Mouse (Mus musculus) left cerebral cortex, adult 11 months (tissue): ENCODE data around the gene Itprid2.
"Not testable (repeated sequence)": the region's sequence is repeated elsewhere in the genome, so short reads cannot be mapped to it uniquely, and the experiment has no call there.

Experiments
- DNase-seq: peaks from one replicate; pipeline ENCODE4 v3.0.0; 2022; ENCODE audit warnings: low spot score

Itprid2 gene

GRCm38 (mm10) chr2:79634528-79635400, at the start of gene Itprid2:
Gene Itprid2 (plus strand): TSS chr2:79635352.
- DNase-seq = peak; percentile 91

DNA sequence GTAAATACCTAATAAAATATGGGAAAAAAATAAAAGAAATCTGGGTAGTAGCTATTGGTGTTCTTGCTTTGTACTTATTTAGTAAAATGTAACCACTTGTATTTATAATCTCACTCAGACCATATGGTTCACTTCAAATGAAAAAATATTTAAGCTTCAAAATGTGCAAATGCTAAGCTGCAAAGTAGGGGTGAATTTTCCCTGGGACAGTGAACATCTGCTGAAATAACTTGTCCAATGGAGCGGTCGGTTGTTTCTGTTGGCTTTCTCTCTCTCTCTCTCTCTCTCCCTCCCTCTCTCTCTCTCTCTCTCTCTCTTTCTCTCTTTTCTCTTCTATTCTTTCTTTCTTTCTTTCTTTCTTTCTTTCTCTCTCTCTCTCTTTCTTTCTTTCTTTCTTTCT, 39.0 kb upstream of the Itprid2 start:
- DNase-seq = no peak

- no peak for DNase-seq
Observed at GRCm38 (mm10) chr2:79597090-79597489, 38.1 kb upstream of the Itprid2 start.

DNA sequence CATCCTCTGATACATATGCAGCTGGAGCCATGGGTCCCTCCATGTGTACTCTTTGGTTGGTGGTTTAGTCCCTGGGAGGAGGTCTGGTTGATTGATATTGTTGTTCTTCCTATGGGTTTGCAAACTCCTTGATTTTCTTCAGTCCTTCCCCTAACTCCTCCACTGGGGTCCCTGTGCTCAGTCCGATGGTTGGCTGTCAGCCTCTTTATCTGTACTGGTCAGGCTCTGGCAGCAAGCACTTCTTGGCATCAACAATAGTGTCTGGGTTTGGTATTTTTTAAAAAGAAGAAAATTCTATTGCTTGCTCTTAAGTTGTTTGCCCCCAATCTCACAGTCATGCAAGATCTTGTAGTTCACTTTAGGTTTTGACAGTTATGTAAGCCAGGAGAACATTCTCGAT, 34.0 kb upstream of the Itprid2 start:
- not testable (repeated sequence) for DNase-seq

- no peak for DNase-seq
Observed at GRCm38 (mm10) chr2:79601691-79602116, 33.4 kb upstream of the Itprid2 start.

DNA sequence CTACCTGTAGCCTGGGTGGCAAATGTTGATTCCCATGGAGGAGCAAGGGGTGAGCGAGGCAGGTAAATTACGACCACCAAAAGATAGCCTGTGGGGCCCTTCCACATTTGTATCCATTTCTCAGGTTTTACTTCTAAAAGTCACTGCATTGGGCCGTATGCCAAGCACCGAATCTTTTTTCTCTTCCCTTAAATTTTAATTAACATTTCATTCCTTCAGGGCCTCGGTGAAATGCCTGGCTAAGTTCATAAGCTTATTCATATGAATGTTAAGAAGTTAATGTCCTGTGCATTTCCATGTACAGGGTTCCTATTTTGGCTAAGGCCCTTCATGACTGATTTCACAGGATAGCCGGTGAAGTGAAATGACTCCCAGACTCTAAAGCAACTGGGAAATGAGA, 32.8 kb upstream of the Itprid2 start:
- DNase-seq = no peak

- no peak for DNase-seq
Observed at GRCm38 (mm10) chr2:79603363-79603762, 31.8 kb upstream of the Itprid2 start.

DNA sequence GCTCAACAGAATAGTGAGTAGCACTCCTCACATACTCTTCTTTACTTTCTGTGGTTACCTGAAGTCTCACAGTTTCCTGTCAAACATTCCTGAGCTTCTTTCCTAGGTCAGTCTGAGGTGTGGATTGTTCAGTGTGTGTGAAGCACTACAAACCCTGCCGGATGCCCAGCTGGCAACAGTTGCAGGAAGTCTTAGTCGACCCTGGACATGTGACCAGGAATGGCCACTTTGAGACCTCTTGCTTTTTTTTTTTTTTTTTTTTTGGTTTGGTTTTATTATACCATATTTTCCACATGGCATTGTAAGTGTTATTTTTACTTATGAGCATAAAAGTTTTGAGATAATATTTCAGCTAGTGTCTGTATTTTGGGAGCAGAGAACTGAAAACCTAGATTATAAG, 29.1 kb upstream of the Itprid2 start:
- DNase-seq = no peak

DNA sequence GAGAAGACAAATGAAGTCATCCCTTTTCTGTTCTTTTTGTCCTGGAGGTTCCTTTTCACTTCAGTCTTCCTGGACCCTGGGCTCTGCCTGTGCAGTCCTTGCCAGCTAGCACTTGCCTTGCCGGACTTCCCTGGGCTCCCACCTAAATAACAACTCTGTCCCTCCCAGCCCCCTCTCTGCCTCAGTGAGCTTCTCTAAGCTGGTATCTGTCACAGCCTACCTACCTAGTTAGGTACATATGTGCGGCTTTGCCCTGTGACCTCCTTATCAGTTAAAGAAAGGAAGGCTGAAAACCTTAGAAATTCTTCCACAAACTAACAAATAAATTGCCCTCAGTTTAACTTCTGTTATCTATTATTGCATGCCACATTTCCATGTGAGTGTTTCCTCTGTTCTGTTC, 28.0 kb upstream of the Itprid2 start:
- no peak for DNase-seq

- DNase-seq = no peak
Observed at GRCm38 (mm10) chr2:79608301-79609074, 26.7 kb upstream of the Itprid2 start.

GRCm38 (mm10) chr2:79610894-79611293, 24.3 kb upstream of the Itprid2 start:
- no peak for DNase-seq

- no peak for DNase-seq
Observed at GRCm38 (mm10) chr2:79618145-79618544, 17.0 kb upstream of the Itprid2 start.

GRCm38 (mm10) chr2:79618614-79619568, 16.3 kb upstream of the Itprid2 start:
- no peak for DNase-seq

GRCm38 (mm10) chr2:79623256-79623655, 11.9 kb upstream of the Itprid2 start:
- no peak for DNase-seq

GRCm38 (mm10) chr2:79627624-79628023, 7.5 kb upstream of the Itprid2 start:
- no peak for DNase-seq

- no peak for DNase-seq
Observed at GRCm38 (mm10) chr2:79630231-79630630, 4.9 kb upstream of the Itprid2 start.

- peak; percentile 49 for DNase-seq
Observed at GRCm38 (mm10) chr2:79635426-79636291, 507 bp downstream of the Itprid2 start.

DNA sequence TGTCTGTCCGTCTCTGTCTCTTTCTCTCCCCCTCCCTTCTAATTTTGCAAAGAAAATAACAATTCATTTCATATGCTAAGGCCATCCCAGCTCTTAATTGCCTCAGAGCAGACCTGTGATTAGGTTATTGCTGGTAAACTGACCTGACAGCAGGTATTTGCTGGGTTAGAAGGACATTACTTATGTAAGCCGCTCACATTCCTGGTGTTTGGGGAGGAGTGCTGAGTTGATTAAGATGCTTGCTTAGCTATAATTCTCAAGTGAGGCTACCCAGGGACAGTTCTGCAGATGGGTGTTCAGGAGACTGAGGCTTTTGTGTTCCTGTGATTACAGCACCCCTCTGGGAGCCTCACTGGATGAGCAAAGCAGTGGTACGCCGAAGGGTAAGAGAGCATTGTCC, 3.8 kb downstream of the Itprid2 start:
- DNase-seq = no peak

DNA sequence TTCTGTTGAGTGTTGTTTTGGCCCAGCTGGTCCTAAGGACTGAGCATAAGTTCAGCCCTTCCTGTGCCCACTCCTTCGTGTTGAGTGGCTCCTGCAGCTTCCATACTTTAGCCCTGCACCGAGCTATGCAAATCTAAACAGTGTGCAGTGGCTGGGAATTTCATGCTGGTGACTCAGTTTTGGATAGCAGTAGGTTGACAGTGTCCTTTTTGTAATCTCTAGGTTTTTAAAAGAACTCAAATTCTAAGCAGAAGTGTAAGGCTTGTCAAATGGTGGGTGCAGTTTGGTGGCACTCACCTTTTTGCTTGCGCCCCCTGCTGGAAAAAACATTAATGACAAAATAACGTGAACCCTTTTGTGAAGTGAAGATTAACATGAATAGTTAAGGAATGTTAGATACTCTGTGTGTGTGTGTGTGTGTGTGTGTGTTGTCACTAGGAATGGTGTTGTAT, 11.1 kb downstream of the Itprid2 start:
- peak; percentile 39 for DNase-seq

DNA sequence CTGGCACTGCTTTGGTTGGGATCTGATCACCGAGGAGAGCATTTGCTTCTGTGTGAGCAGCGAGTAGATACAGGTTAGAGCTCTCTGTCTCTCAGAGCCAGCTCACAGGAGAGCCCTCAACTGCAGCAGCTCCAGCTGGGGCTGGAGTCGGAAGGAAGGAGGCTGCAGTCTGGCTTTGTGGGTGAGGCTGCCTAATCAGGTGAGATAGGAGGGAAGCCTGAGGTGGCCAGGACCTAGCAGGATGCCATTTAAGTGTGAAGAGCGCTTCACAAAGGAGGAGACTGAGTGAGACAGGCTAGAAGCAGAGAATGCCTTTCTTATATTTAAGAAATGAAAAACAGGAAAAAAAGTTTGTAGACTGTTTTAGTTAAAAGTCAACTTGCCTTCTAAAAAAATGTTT, 11.9 kb downstream of the Itprid2 start:
- DNase-seq = no peak

- DNase-seq = no peak
Observed at GRCm38 (mm10) chr2:79647728-79648127, 12.6 kb downstream of the Itprid2 start.
